Mouse (Mus musculus) CH12.LX (cell line): ENCODE results near the gene Fam117a. TPM values are rescaled to one million over a fixed set of nuclear protein-coding genes. Genes with fewer than 3 reads are reported as not detected.

Experiments used
- DNase-seq: peaks from one replicate; pipeline ENCODE4 v3.0.0-alpha.2; 2013; ENCODE audit errors: extremely low read depth
- H3K27ac ChIP-seq: 2 replicates; pipeline ENCODE4 v1.5.1; 2012; ENCODE audit warnings: low read depth, mild to moderate bottlenecking, control low read depth, moderate library complexity; ENCODE audit not compliant: insufficient read depth
- H3K27me3 ChIP-seq: replicated peaks from 2 replicates; pipeline ENCODE3; 2012; ENCODE audit warnings: inconsistent platforms
- H3K36me3 ChIP-seq, 2 experiments: replicated peaks in 1 of 2; 2 replicates each; pipeline versions ENCODE3 to v1.6.1; 2012; ENCODE audit warnings: inconsistent platforms in 1 of 2, low read length in 1 of 2, mild to moderate bottlenecking in 1 of 2, mixed read lengths in 1 of 2, moderate library complexity in 1 of 2; ENCODE audit not compliant: control insufficient read depth in 1 of 2, insufficient read depth in 1 of 2
- H3K4me1 ChIP-seq, 2 experiments: 2 replicates each; pipeline ENCODE4 v1.6.1; 2012; ENCODE audit warnings: inconsistent platforms in 1 of 2, moderate library complexity in 1 of 2; ENCODE audit not compliant: insufficient read depth in 2 of 2, control insufficient read depth in 1 of 2
- H3K4me2 ChIP-seq: 2 replicates; pipeline ENCODE4 v1.6.1; 2012; ENCODE audit warnings: low read depth, mild to moderate bottlenecking, control low read depth; ENCODE audit not compliant: poor library complexity, insufficient read depth, severe bottlenecking
- H3K4me3 ChIP-seq, 3 experiments: fragments of 150-350 bp in 1 of 3; sonication (generic) in 1 of 3; replicated peaks in 1 of 3; 2 replicates each; pipeline versions ENCODE3 to v1.5.1; 2011 to 2012; ENCODE audit warnings: low read depth in 2 of 3, low read length in 2 of 3, mild to moderate bottlenecking in 2 of 3, moderate library complexity in 2 of 3, control low read depth in 1 of 3, improper control_type of control experiment in 1 of 3, inconsistent platforms in 1 of 3, mixed read lengths in 1 of 3; ENCODE audit not compliant: poor library complexity in 1 of 3
- H3K79me2 ChIP-seq: replicated peaks from 2 replicates; pipeline ENCODE4 v1.6.1; 2012; ENCODE audit warnings: mild to moderate bottlenecking, moderate library complexity; ENCODE audit not compliant: control insufficient read depth, poor library complexity, insufficient read depth, severe bottlenecking; ENCODE audit errors: extremely low read depth
- H3K9ac ChIP-seq: 2 replicates; pipeline ENCODE4 v1.6.1; 2012; ENCODE audit warnings: low read depth, mild to moderate bottlenecking, control low read depth, moderate library complexity; ENCODE audit not compliant: insufficient read depth
- H3K9me3 ChIP-seq: replicated peaks from 2 replicates; pipeline ENCODE3; 2012; ENCODE audit warnings: low read length, inconsistent platforms, mixed read lengths
- CHD2 ChIP-seq: IDR thresholded peaks from 2 replicates; pipeline ENCODE4 v1.6.1; 2011; ENCODE audit warnings: low read length, improper control_type of control experiment
- CTCF ChIP-seq, 2 experiments: IDR thresholded peaks in 1 of 2; conservative IDR thresholded peaks in 1 of 2; 2 replicates each; pipeline ENCODE4 v1.5.1; 2011 to 2012; ENCODE audit warnings: low read depth in 2 of 2, low read length in 2 of 2, improper control_type of control experiment in 1 of 2, inconsistent platforms in 1 of 2, mild to moderate bottlenecking in 1 of 2, moderate library complexity in 1 of 2
- ELF1 ChIP-seq: IDR thresholded peaks from 2 replicates; pipeline ENCODE4 v1.6.1; 2014; ENCODE audit warnings: low read depth, mild to moderate bottlenecking, inconsistent platforms, low read length, improper control_type of control experiment
- ETS1 ChIP-seq: conservative IDR thresholded peaks from 2 replicates; pipeline ENCODE4 v1.6.1; 2012; ENCODE audit warnings: low read depth, mild to moderate bottlenecking, inconsistent platforms, low read length, improper control_type of control experiment, moderate library complexity
- GABPA ChIP-seq: IDR thresholded peaks from 2 replicates; pipeline ENCODE4 v1.6.1; 2012; ENCODE audit warnings: low read depth, low read length, improper control_type of control experiment, inconsistent platforms; ENCODE audit not compliant: insufficient replicate concordance
- JUN ChIP-seq: IDR thresholded peaks from 2 replicates; pipeline ENCODE4 v1.6.1; 2011; ENCODE audit warnings: low read depth, mild to moderate bottlenecking, low read length, improper control_type of control experiment, moderate library complexity; ENCODE audit not compliant: insufficient read depth
- MAFK ChIP-seq: IDR thresholded peaks from 2 replicates; pipeline ENCODE4 v1.6.1; 2011; ENCODE audit warnings: low read length, improper control_type of control experiment; ENCODE audit not compliant: insufficient replicate concordance
- MAZ ChIP-seq: IDR thresholded peaks from 2 replicates; pipeline ENCODE4 v1.6.1; 2012; ENCODE audit warnings: low read depth, mild to moderate bottlenecking, inconsistent platforms, low read length, improper control_type of control experiment, moderate library complexity
- NRF1 ChIP-seq: IDR thresholded peaks from 2 replicates; pipeline ENCODE4 v1.6.1; 2014; ENCODE audit warnings: low read depth, mild to moderate bottlenecking, inconsistent platforms, low read length, improper control_type of control experiment, moderate library complexity
- PAX5 ChIP-seq: IDR thresholded peaks from 2 replicates; pipeline ENCODE4 v1.6.1; 2012; ENCODE audit warnings: low read length, inconsistent platforms, mixed read lengths
- POLR2A ChIP-seq: IDR thresholded peaks from 2 replicates; pipeline ENCODE4 v1.6.1; 2011; ENCODE audit warnings: low read depth, mild to moderate bottlenecking, improper control_type of control experiment, low read length
- RAD21 ChIP-seq: IDR thresholded peaks from 2 replicates; pipeline ENCODE4 v1.6.1; 2011; ENCODE audit warnings: low read depth, mild to moderate bottlenecking, low read length, improper control_type of control experiment, moderate library complexity
- SIN3A ChIP-seq: IDR thresholded peaks from 2 replicates; pipeline ENCODE4 v1.6.1; 2012; ENCODE audit warnings: low read length, improper control_type of control experiment, inconsistent platforms
- dilution Hi-C: fragments of 300-500 bp; cut with MboI; formaldehyde crosslinking; loops from 2 replicates; pipeline ENCODE4 v1.14.3; 2020; ENCODE audit warnings: low sequenced_read_pairs; ENCODE audit not compliant: extremely low pct_unique_long_range_greater_than_20kb, extremely low pct_ligation_motif_present
- in situ Hi-C: fragments of 300-500 bp; cut with MboI; formaldehyde crosslinking; loops from 3 replicates; pipeline ENCODE4 v1.14.3; 2019; ENCODE audit warnings: low sequenced_read_pairs, low pct_ligation_motif_present, low pct_unique_long_range_greater_than_20kb, mixed read lengths
- polyA plus RNA-seq: library from polyadenylated mRNA; unstranded; fragments of >175 nt; gene quantifications from 2 replicates; pipeline ENCODE4 v1.2.1, GENCODE M21; 2012; ENCODE audit warnings: low read depth; ENCODE audit not compliant: insufficient read length
- total RNA-seq, 2 experiments: library from RNA; depleted of rRNA; stranded (reverse); fragments of 300-350 nt in 1 of 2; fragments of >200 nt in 1 of 2; gene quantifications; 2 replicates each; pipeline ENCODE4 v1.2.3; 2012 to 2014

Fam117a gene
- total and polyA plus RNA-seq, 3 experiments, result 0.54 to 2.2 (median 0.91) TPM

DNA sequence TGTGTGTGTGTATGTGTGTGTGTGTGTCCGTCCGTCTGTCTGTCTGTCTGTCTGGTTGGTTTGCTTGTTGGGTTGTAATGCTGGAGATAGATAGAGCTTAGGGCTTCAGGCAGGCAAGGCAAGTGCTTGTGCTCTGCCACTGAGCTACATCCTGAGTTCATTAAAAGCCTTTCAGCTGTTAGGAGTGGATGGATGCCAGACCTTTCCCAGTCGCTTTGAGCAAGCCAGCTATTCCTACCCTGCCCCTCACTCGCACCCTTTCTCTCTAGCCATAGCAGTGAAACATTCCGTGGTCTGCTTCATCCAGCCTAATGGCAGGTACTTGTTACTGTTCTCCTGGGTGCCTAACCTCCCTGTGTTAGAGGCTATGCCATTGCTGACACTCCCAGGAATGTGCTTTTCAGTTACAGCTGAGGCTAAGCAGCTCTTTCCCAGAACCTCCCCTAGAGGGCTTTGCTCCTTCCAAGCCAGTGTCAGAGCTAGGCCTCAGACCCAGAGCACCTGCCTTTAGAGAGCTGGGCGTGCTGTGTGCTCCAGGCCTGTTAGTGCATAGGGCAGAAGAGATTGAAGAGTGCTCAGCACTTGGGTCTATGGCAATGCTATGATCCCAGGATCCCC is 29.6 kb downstream of the Fam117a start:
- dilution Hi-C loops, result no loop called here
- no peak overlapping the region for H3K27ac ChIP-seq
- no peaks in the 10 kb centered on the region for H3K36me3 ChIP-seq

DNA sequence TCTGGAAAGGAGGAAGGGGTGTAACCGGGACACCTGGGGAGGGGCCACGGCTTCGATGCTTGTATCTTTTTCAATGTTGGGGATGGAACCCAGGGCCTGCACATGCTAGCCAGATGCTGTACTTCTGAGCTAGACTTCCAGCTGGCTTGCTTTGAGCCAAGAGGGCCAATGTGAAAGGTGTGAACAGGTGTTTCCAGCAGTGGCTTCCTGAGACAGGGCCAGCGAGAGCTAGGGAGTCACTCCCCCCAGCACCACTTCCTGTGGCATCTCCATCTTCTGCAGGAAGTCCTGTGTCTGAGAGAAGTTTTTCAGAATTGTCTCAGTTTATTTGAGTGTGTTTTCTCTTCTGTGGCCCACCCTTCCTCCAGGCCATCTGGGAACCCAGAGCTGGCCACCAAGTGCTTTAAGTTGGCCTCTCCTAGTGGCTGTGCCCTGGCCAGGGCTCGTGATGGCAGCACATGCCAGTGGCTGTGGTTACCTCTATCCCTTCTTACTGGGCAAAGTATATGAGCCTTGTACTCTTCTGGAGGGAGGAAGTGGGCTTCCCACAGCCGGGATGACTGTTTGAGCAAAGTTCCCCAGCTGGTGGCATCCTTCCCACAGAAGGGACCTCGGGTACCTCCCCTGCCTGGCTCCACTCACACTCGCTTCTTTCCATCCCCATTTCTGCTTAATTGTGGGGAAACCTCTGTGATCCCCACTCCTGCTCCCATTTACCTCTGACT is 30.4 kb downstream of the Fam117a start:
- Histone ChIP-seq H3K4me3 (no peak overlapping the region), H3K36me3 (no peaks in the 10 kb centered on the region), H3K4me1 (peaks cover 13 to 23% of the 10 kb centered on the region in 2 experiments), H3K9ac (no peak overlapping the region), H3K79me2 (no peaks in the 10 kb centered on the region), H3K27ac (no peak overlapping the region), H3K27me3 (peaks cover 56% of the 10 kb centered on the region), H3K4me2 (no peak overlapping the region), H3K9me3 (no peaks in the 10 kb centered on the region)
- in situ Hi-C loops (no loop called here), dilution Hi-C loops (no loop called here)
- TF ChIP-seq JUN (no peak), SIN3A (no peak), MAFK (no peak), ELF1 (no peak), RAD21 (no peak), ETS1 (no peak), POLR2A (no peak), GABPA (no peak), PAX5 (no peak), MAZ (no peak), NRF1 (no peak)
- no peak for DNase-seq

More for the DNA sequence above, 29.6 kb downstream of the Fam117a start:
- Histone ChIP-seq H3K4me2 (no peak overlapping the region), H3K27me3 (peaks cover 51% of the 10 kb centered on the region), H3K4me3 (no peak overlapping the region), H3K79me2 (no peaks in the 10 kb centered on the region), H3K4me1 (peaks cover 13 to 23% of the 10 kb centered on the region in 2 experiments), H3K9me3 (no peaks in the 10 kb centered on the region), H3K9ac (no peak overlapping the region)
- DNase-seq, result no peak
- in situ Hi-C loops, result no loop called here
- TF ChIP-seq CTCF (conservative IDR thresholded peaks at IDR 0.05 in 1 of 2, IDR thresholded peaks at IDR 0.05 in 1 of 2; ENCODE audit: low read depth in 2 of 2, low read length in 2 of 2) (peak in 1 of 2 experiments; percentile 15; a peak in 1 of 4 replicates), CHD2 (no peak)
